Mouse (Mus musculus) erythroblast, embryonic 14.5 days (primary cell): ENCODE results near the gene Arpc1a. TPM values are rescaled to one million over a fixed set of nuclear protein-coding genes. Genes with fewer than 3 reads are reported as not detected.
A peak's percentile ranks its signal among the peaks of the same experiment; 100 is the strongest.

Source experiments
- H3K27me3 ChIP-seq: 2 replicates; pipeline ENCODE4 v1.6.1; 2012; ENCODE audit warnings: inconsistent platforms; ENCODE audit not compliant: control insufficient read depth
- H3K36me3 ChIP-seq: 2 replicates; pipeline ENCODE4 v1.6.1; 2012; ENCODE audit warnings: mild to moderate bottlenecking, inconsistent platforms; ENCODE audit not compliant: control insufficient read depth
- H3K4me1 ChIP-seq: 2 replicates; pipeline ENCODE4 v1.6.1; 2012; ENCODE audit warnings: inconsistent platforms; ENCODE audit not compliant: control insufficient read depth
- H3K4me3 ChIP-seq: replicated peaks from 2 replicates; pipeline ENCODE3; 2012; ENCODE audit warnings: moderate library complexity, mild to moderate bottlenecking, inconsistent platforms
- H3K9me3 ChIP-seq: 2 replicates; pipeline ENCODE4 v1.6.1; 2012; ENCODE audit warnings: low read length, inconsistent platforms, mixed read lengths; ENCODE audit not compliant: control insufficient read depth
- GATA1 ChIP-seq: IDR thresholded peaks from 2 replicates; pipeline ENCODE4 v1.6.1; 2012; ENCODE audit warnings: low read length, inconsistent platforms, mixed read lengths
- TAL1 ChIP-seq: IDR thresholded peaks from 3 replicates; pipeline ENCODE4 v1.6.1; 2012; ENCODE audit warnings: low read length, inconsistent platforms, mixed read lengths
- polyA plus RNA-seq: library from polyadenylated mRNA; stranded (reverse); fragments of >175 nt; gene quantifications from 2 replicates; pipeline ENCODE4 v1.2.3, GENCODE M21; 2012

Gene Arpc1a
- polyA plus RNA-seq, 1 experiment: 3.0 TPM

GRCm38 (mm10) chr5:145114606-145115473 lies 31.2 kb downstream of the Arpc1a start:
- TF ChIP-seq TAL1: no peak
- no peak for TF ChIP-seq GATA1
- peaks cover 4% of the 10 kb centered on the region for H3K9me3 ChIP-seq
- H3K36me3 ChIP-seq: peaks cover 9% of the 10 kb centered on the region
- peak overlapping the region; percentile 65 for H3K4me3 ChIP-seq
- peaks cover 31% of the 10 kb centered on the region for H3K27me3 ChIP-seq
- peaks cover 26% of the 10 kb centered on the region for H3K4me1 ChIP-seq

DNA sequence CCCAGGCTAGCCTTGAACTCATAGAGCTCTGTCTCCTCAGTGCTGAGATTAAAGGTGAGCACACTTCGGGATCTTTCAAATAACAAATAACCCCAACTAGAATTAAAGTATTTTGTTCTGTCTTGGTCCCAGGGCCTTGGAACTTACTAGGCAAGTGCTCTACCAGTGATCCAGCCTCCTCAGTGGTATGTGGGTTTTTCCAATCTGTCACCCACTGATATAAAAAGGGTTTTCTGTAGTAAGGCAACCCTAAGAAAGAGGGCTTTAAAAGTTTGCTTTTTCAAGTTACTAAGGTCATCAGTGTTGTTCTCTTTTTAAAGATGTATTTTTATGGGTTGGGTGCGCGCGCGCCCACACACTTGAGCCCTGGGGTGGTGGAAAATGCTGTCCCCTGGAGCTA lies 32.1 kb downstream of the Arpc1a start:
- no peak for TF ChIP-seq GATA1
- TF ChIP-seq TAL1: no peak
- Histone ChIP-seq H3K4me3 (no peak overlapping the region), H3K4me1 (peaks cover 18% of the 10 kb centered on the region), H3K9me3 (peaks cover 4% of the 10 kb centered on the region), H3K27me3 (peaks cover 31% of the 10 kb centered on the region), H3K36me3 (peaks cover under 1% of the 10 kb centered on the region)

- TF ChIP-seq GATA1 (no peak), TAL1 (no peak)
- H3K9me3 ChIP-seq: peaks cover 4% of the 10 kb centered on the region
- H3K4me1 ChIP-seq: peaks cover 18% of the 10 kb centered on the region
- no peak overlapping the region for H3K4me3 ChIP-seq
- H3K27me3 ChIP-seq: peaks cover 31% of the 10 kb centered on the region
- peaks cover 1% of the 10 kb centered on the region; the same call in 1 of the 2 replicates for H3K36me3 ChIP-seq
Measured at GRCm38 (mm10) chr5:145116316-145116715, 32.7 kb downstream of the Arpc1a start.

GRCm38 (mm10) chr5:145116916-145117315 lies 33.3 kb downstream of the Arpc1a start:
- Histone ChIP-seq H3K4me1 (peaks cover 18% of the 10 kb centered on the region), H3K27me3 (peaks cover 31% of the 10 kb centered on the region), H3K36me3 (peaks cover 5% of the 10 kb centered on the region), H3K9me3 (peaks cover 4% of the 10 kb centered on the region), H3K4me3 (no peak overlapping the region)
- TF ChIP-seq GATA1 (no peak), TAL1 (no peak)

- TF ChIP-seq TAL1: no peak
- no peak for TF ChIP-seq GATA1
- H3K4me3 ChIP-seq: no peak overlapping the region
- peaks cover 4% of the 10 kb centered on the region for H3K9me3 ChIP-seq
- H3K4me1 ChIP-seq: peaks cover 18% of the 10 kb centered on the region
- peaks cover 31% of the 10 kb centered on the region for H3K27me3 ChIP-seq
- H3K36me3 ChIP-seq: peaks cover 13% of the 10 kb centered on the region
Measured at GRCm38 (mm10) chr5:145118005-145118404, 34.4 kb downstream of the Arpc1a start.

DNA sequence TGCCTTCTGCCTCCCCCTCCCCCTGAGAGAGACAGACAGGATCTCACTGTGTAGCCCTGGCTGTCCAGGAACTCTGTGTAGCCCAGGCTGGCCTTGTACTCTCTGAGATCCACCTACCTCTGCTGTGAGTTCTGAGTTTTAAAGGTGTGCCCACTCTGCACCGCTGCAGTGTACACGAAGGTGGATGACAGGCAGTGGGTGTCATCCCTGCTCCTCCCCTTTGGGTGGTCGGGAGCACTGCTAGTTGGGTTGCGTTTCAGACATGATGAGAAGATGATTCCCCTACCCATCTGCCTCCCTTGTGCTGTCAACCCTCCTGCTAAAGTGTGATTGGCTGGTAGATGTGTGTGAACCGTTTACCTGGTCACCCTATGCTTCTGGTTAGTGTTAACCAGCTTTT lies 34.8 kb downstream of the Arpc1a start:
- Histone ChIP-seq H3K36me3 (peaks cover 18% of the 10 kb centered on the region), H3K4me1 (peaks cover 17% of the 10 kb centered on the region), H3K4me3 (no peak overlapping the region), H3K9me3 (peaks cover 6% of the 10 kb centered on the region), H3K27me3 (peaks cover 31% of the 10 kb centered on the region)
- TF ChIP-seq TAL1: no peak
- no peak for TF ChIP-seq GATA1

GRCm38 (mm10) chr5:145119385-145119784 lies 35.8 kb downstream of the Arpc1a start:
- H3K27me3 ChIP-seq: peaks cover 22% of the 10 kb centered on the region
- H3K9me3 ChIP-seq: peaks cover 7% of the 10 kb centered on the region
- peaks cover 27% of the 10 kb centered on the region for H3K36me3 ChIP-seq
- TF ChIP-seq TAL1 (no peak), GATA1 (no peak)
- H3K4me1 ChIP-seq: peaks cover 8% of the 10 kb centered on the region
- H3K4me3 ChIP-seq: no peak overlapping the region

DNA sequence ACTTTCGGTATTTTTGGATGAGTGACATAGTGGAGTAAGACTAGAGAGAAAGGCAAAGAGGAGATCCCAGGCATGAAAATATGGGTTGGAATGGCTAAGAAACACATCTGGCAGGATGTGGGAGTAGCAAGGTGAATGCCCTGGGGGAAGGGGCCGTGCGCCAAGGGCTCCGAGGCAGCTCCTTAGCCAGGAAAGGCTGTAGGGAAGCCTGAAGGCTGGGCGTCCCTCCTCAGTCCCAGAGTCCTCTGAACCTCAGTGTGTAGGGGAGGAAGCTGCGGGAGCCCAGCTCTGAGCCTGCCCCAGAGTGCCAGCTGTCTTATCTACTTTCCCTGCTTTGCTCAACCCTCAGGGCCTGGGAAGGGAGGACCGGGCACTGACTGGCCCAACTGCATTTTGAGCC lies 37.3 kb downstream of the Arpc1a start:
- Histone ChIP-seq H3K9me3 (peaks cover 7% of the 10 kb centered on the region), H3K27me3 (peaks cover 9% of the 10 kb centered on the region), H3K36me3 (peaks cover 42% of the 10 kb centered on the region), H3K4me1 (peaks cover 2% of the 10 kb centered on the region; the same call in 1 of the 2 replicates), H3K4me3 (no peak overlapping the region)
- TF ChIP-seq GATA1: no peak
- no peak for TF ChIP-seq TAL1

- peaks cover 9% of the 10 kb centered on the region for H3K9me3 ChIP-seq
- H3K4me1 ChIP-seq: peaks cover 2% of the 10 kb centered on the region; the same call in 1 of the 2 replicates
- TF ChIP-seq TAL1 (no peak), GATA1 (no peak)
- H3K27me3 ChIP-seq: no peaks in the 10 kb centered on the region
- H3K36me3 ChIP-seq: peaks cover 64% of the 10 kb centered on the region
- no peak overlapping the region for H3K4me3 ChIP-seq
Measured at GRCm38 (mm10) chr5:145123396-145123795, 39.8 kb downstream of the Arpc1a start.

DNA sequence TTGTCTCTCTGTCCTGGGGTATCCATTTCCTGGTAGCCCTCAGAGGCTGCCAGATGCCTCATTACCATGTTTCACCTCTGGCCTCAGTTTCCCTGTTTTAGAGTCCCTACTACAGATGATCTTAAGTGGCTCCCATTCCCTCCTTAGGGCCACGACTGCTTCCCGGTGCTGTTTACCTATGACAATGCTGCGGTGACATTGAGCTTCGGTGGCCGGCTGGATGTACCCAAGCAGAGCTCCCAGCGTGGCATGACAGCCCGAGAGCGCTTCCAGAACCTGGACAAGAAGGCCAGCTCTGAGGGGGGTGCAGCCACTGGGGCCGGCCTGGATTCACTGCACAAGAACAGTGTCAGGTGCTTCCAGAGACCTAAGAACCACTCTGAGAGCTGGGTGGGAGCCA lies 43.0 kb downstream of the Arpc1a start:
- Histone ChIP-seq H3K4me1 (no peaks in the 10 kb centered on the region; the same call in 1 of the 2 replicates), H3K9me3 (peaks cover 5% of the 10 kb centered on the region; the same call in 1 of the 2 replicates), H3K27me3 (no peaks in the 10 kb centered on the region), H3K36me3 (peaks cover 92% of the 10 kb centered on the region), H3K4me3 (no peak overlapping the region)
- TF ChIP-seq TAL1 (no peak), GATA1 (no peak)
